Mouse (Mus musculus) cerebellum, adult 2 months (tissue): ENCODE results near the gene Adrb1.

Source experiments
- CTCF ChIP-seq: fragments of 200-500 bp; IDR thresholded peaks from 2 replicates; pipeline ENCODE4 v1.5.1; 2011; ENCODE audit warnings: low read depth, mild to moderate bottlenecking, control low read depth, low read length, moderate library complexity, borderline replicate concordance; ENCODE audit not compliant: insufficient read depth
- POLR2A ChIP-seq: fragments of 200-500 bp; IDR thresholded peaks from 2 replicates; pipeline ENCODE4 v1.6.1; 2011; ENCODE audit warnings: low read length, control low read depth, borderline replicate concordance; ENCODE audit not compliant: insufficient read depth

GRCm38 (mm10) chr19:56701404-56702033, 20.5 kb upstream of the Adrb1 start:
- TF ChIP-seq CTCF (no peak), POLR2A (no peak)
